Mouse (Mus musculus) liver, embryonic 12.5 days (tissue): ENCODE measurements around the gene Ncoa1. TPM values are rescaled to one million over a fixed set of nuclear protein-coding genes. Genes with fewer than 3 reads are reported as not detected.

Source experiments
- ATAC-seq: fragments of 200-750 bp; cut with Nextera tagmentation; 2 replicates; pipeline ENCODE4 v1.8.0; 2017; ENCODE audit warnings: moderate number of reproducible peaks, mild to moderate bottlenecking, moderate library complexity
- H3K27ac ChIP-seq: fragments of 300-500 bp; sonication (generic); 2 replicates; pipeline ENCODE4 v1.5.1; 2016; ENCODE audit warnings: mild to moderate bottlenecking
- H3K27me3 ChIP-seq: fragments of 300-500 bp; sonication (generic); replicated peaks from 2 replicates; pipeline ENCODE4 v1.6.1; 2016; ENCODE audit warnings: mild to moderate bottlenecking, moderate library complexity
- H3K36me3 ChIP-seq: fragments of 300-500 bp; sonication (generic); 2 replicates; pipeline ENCODE4 v1.6.1; 2016; ENCODE audit warnings: mild to moderate bottlenecking, moderate library complexity
- H3K4me1 ChIP-seq: fragments of 300-500 bp; sonication (generic); 2 replicates; pipeline ENCODE4 v1.6.1; 2016
- H3K4me2 ChIP-seq: fragments of 300-500 bp; sonication (generic); 2 replicates; pipeline ENCODE4 v1.6.1; 2016; ENCODE audit warnings: mild to moderate bottlenecking, moderate library complexity
- H3K4me3 ChIP-seq: fragments of 300-500 bp; sonication (generic); 2 replicates; pipeline ENCODE4 v1.5.1; 2016; ENCODE audit warnings: mild to moderate bottlenecking, moderate library complexity
- H3K9ac ChIP-seq: fragments of 300-500 bp; sonication (generic); 2 replicates; pipeline ENCODE4 v1.6.1; 2016; ENCODE audit warnings: mild to moderate bottlenecking, moderate library complexity
- H3K9me3 ChIP-seq: fragments of 300-500 bp; sonication (generic); replicated peaks from 2 replicates; pipeline ENCODE4 v1.6.1; 2016; ENCODE audit warnings: mild to moderate bottlenecking, moderate library complexity
- WGBS: fragments of 180-500 bp; shearing (Covaris S2); methylation state at CpG from one replicate; pipeline ENCODE4 v1.1.7; 2016; ENCODE audit not compliant: insufficient replicate concordance; 5-methylcytosine and 5-hydroxymethylcytosine counted together
- polyA plus RNA-seq: library from polyadenylated mRNA; unstranded; fragments of >200 nt; fragmentation: Nextera tagmentation; extraction: Ambion mirVana; gene quantifications from 2 replicates; pipeline ENCODE4 v1.2.1, GENCODE M21; 2016

Ncoa1 gene
- polyA plus RNA-seq: 1.9 and 2.3 TPM in 2 replicates

GRCm38 (mm10) chr12:4476832-4477671, at the start of gene Ncoa1:
Gene Ncoa1, minus strand, starts transcription at chr12:4477182.
- peak; percentile 82 for ATAC-seq
- Histone ChIP-seq H3K9ac (peak within 1 kb of the TSS; percentile 79), H3K4me2 (peak within 1 kb of the TSS; percentile 99), H3K27ac (peak within 1 kb of the TSS; percentile 39; the same call in 1 of the 2 replicates), H3K36me3 (no peaks in the 10 kb centered on the region), H3K4me1 (peaks cover 18% of the 10 kb centered on the region), H3K27me3 (peaks cover 69% of the 10 kb centered on the region), H3K4me3 (peak within 1 kb of the TSS; percentile 85), H3K9me3 (no peaks in the 10 kb centered on the region)
- 2% methylated on average over 42 of the region's 98 CpGs for WGBS

DNA sequence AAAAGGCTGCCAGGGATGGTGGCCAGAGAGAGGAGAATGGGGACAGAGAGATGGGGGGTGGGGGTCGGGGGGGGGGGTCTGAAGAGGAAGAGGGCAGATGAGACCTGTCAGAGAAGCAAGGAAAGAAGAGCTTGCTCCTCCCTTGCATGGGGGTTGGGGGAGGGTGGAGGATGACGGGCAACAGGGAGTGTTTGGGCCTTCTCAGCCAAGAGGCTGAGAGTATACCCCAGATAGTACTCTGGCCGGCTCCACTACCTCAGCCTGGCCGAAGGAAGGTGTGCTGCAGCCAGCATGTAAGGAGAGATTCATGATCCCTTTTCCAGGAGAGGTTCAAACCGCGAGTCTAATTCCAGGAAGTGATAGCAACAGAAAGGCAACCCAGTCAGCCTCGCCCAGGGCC, 47.6 kb upstream of the Ncoa1 start:
- 14% methylated on average over 7 of the region's 7 CpGs for WGBS
- no peak for ATAC-seq
- H3K9me3 ChIP-seq: no peaks in the 10 kb centered on the region
- H3K27ac ChIP-seq: no peak overlapping the region
- H3K4me2 ChIP-seq: peak overlapping the region; percentile 25; the same call in 1 of the 2 replicates
- no peak overlapping the region for H3K4me3 ChIP-seq
- H3K27me3 ChIP-seq: peaks cover 10% of the 10 kb centered on the region; the same call in 1 of the 2 replicates
- no peaks in the 10 kb centered on the region for H3K36me3 ChIP-seq
- no peak overlapping the region for H3K9ac ChIP-seq
- peaks cover 19% of the 10 kb centered on the region for H3K4me1 ChIP-seq

DNA sequence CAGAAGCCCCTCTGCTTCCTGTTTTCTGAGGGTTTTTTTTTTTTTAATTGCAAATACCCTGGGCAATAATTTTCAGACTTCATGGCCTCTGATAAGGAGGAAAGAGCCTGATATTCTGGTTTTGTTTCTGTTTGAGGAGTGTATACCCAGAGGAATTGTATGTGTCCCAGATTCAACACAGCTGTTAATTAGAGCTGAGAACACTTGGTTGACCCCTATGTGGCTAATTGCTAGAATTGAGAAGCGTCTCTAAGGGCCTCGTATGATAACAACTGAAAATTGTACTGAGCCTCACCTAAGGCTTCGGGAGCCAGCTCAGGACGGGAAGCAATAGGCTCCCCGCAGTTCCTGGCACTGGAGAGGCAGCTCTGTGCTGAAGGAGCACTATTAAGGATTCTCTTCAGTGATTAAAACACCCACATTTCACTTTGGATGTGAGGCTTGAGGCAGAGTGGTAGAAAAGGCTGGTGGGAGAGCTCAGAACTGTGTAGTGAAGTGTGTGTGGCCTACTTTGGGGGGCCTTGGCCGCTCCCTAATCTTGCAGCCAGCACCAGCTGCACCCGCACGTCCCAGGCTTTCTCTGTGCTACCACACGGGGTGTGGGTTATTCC, 46.8 kb upstream of the Ncoa1 start:
- Histone ChIP-seq H3K4me3 (no peak overlapping the region), H3K4me1 (peaks cover 19% of the 10 kb centered on the region), H3K27me3 (peaks cover 10% of the 10 kb centered on the region; the same call in 1 of the 2 replicates), H3K27ac (no peak overlapping the region), H3K9ac (no peak overlapping the region), H3K36me3 (no peaks in the 10 kb centered on the region), H3K4me2 (no peak overlapping the region), H3K9me3 (no peaks in the 10 kb centered on the region)
- 51% methylated on average over 9 of the region's 9 CpGs for WGBS
- ATAC-seq: no peak

DNA sequence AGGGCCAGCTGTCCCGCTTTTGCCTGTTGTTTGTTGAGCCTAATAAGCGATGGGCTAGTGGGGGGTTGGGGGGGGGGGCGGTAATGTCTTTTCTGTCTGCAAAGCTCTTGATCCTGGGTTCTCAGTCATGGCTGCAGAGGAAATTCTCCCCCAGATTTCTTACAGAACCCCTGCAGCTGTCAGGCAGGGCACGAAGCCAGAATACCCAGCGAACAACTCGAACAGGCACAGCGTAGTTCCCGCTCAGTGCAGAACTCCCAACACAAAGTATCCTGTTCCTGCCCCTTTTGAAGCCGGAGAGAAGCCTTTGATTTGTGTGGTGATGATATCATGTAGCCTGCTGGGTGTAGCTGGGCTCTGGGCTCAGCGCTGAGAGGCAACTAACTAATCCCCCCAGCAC, 46.2 kb upstream of the Ncoa1 start:
- Histone ChIP-seq H3K27ac (no peak overlapping the region), H3K4me3 (no peak overlapping the region), H3K36me3 (no peaks in the 10 kb centered on the region), H3K27me3 (peaks cover 10% of the 10 kb centered on the region; the same call in 1 of the 2 replicates), H3K4me2 (peak overlapping the region; percentile 15), H3K9ac (no peak overlapping the region), H3K9me3 (no peaks in the 10 kb centered on the region), H3K4me1 (peaks cover 19% of the 10 kb centered on the region)
- WGBS: 35% methylated on average over 10 of the region's 10 CpGs
- ATAC-seq: no peak

- Histone ChIP-seq H3K4me2 (no peak overlapping the region), H3K4me3 (no peak overlapping the region), H3K27ac (no peak overlapping the region), H3K36me3 (no peaks in the 10 kb centered on the region), H3K9ac (no peak overlapping the region), H3K9me3 (no peaks in the 10 kb centered on the region), H3K4me1 (peaks cover 2% of the 10 kb centered on the region; the same call in 1 of the 2 replicates), H3K27me3 (0 out of 2 replicates have a peak, but pooled peaks cover 6% of the 10 kb centered on the region)
- no peak for ATAC-seq
- 73% methylated on average over 11 of the region's 11 CpGs for WGBS
Measured at GRCm38 (mm10) chr12:4518957-4519356, 42.0 kb upstream of the Ncoa1 start.

DNA sequence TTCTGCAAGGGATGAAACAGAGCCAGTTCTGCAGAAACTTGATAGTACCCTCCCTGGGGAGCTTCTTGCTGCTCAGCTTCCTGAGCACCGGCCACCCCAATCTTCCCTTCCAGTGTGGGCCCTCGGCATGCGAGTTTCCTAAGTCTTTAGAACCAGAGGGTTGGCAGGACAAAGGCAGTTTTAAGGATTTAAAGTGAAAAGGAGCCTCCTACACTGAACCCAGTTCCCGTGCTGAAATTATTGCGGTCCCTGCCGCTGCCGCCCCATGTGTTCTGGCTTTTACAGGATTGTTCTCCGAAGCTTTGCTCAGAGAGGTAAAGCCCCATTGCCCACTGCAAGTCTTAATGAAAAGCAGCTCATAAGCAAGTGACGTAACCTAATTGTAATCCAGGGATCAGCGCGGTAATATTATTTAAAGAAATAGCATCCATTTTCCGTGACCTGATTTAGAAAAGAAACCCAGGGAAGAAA, 32.6 kb upstream of the Ncoa1 start:
- Histone ChIP-seq H3K27ac (no peak overlapping the region), H3K9ac (no peak overlapping the region), H3K27me3 (peaks cover 3% of the 10 kb centered on the region; the same call in 1 of the 2 replicates), H3K9me3 (no peaks in the 10 kb centered on the region), H3K4me1 (no peaks in the 10 kb centered on the region), H3K36me3 (no peaks in the 10 kb centered on the region), H3K4me3 (no peak overlapping the region), H3K4me2 (no peak overlapping the region)
- no peak for ATAC-seq
- WGBS: 70% methylated on average over 12 of the region's 12 CpGs

DNA sequence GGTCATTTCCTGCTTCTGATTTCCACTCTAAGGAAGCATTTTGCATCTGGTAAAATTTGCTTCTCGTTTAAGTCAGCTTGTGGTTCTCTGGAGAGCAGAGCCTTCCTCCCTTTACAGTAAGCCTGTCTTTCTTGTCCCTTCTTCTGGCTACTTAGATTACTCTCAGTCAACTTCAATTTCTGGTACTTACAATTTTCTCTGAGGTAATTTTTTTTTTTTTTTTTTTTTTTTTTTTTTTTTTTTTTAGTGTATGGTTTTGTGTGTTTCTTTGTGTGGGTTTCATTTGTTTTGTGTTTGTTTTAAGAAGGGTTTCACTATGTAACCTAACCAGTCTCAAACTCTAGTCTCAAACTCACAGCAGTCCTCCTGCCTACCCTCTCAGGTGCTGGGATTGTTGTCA, 31.2 kb upstream of the Ncoa1 start:
- no peak for ATAC-seq

DNA sequence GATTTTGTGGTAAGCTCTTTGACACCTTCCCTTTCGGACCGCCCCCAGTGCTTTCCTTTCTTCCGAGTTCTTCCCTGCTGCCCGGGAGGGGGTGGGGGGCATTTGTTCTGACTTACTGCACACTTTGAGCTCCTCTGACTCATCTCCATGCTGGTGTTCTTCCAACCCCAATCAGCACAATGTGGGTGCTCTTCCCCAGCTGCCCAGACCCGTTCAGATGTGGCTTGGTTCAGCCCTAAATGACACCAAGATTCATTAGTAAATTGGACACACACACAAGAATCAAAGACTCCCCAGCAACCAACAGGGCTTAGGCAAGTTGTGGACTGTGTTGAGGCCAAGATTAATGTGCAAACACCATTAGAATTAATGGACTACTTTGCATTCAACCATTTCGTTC, 30.5 kb upstream of the Ncoa1 start:
- H3K4me2 ChIP-seq: no peak overlapping the region
- H3K9me3 ChIP-seq: no peaks in the 10 kb centered on the region
- H3K36me3 ChIP-seq: no peaks in the 10 kb centered on the region
- peaks cover 3% of the 10 kb centered on the region; the same call in 1 of the 2 replicates for H3K27me3 ChIP-seq
- 34% methylated on average over 6 of the region's 6 CpGs for WGBS
- ATAC-seq: no peak
- H3K4me1 ChIP-seq: peaks cover 3% of the 10 kb centered on the region; the same call in 1 of the 2 replicates
- no peak overlapping the region for H3K27ac ChIP-seq
- no peak overlapping the region for H3K9ac ChIP-seq
- H3K4me3 ChIP-seq: no peak overlapping the region

More for the DNA sequence above, 31.2 kb upstream of the Ncoa1 start:
- H3K9ac ChIP-seq: no peak overlapping the region
- whole genome bisulfite sequencing: 49% methylated on average over 1 of the region's 1 CpGs
- H3K36me3 ChIP-seq: no peaks in the 10 kb centered on the region
- H3K27me3 ChIP-seq: peaks cover 3% of the 10 kb centered on the region; the same call in 1 of the 2 replicates
- no peaks in the 10 kb centered on the region for H3K9me3 ChIP-seq
- no peaks in the 10 kb centered on the region for H3K4me1 ChIP-seq
- no peak overlapping the region for H3K27ac ChIP-seq
- H3K4me3 ChIP-seq: no peak overlapping the region
- no peak overlapping the region for H3K4me2 ChIP-seq

DNA sequence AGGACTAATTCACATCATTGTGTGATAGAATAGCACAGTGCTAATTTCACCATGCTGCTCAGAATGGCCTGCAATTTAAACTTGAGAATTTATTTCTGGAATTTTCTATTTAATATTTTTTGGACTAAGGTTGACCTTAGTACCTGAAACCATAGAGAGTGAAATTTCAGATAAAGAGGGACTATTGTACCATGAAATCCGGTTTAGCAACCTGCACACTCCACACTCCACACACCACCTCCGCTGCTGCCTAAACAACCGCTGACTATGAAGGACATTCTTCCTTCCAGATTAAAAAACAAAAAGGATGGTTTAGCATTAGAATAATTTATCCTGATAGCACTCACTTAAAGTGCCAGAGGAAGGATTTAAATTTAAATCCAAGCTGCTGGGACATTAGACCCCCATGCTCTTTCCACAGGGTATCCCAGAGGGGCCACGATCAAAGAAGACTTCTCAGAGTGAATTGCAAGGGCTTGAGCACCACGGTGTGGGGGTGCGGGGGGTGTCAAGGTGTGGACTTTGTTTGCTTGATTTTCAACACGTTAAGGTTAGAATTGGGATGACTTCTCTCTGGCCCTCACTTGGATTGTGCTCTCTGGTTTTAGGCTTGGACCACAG, 29.9 kb upstream of the Ncoa1 start:
- 45% methylated on average over 7 of the region's 7 CpGs for WGBS
- Histone ChIP-seq H3K4me2 (no peak overlapping the region), H3K9me3 (no peaks in the 10 kb centered on the region), H3K4me1 (peaks cover 8% of the 10 kb centered on the region), H3K9ac (no peak overlapping the region), H3K27me3 (peaks cover 3% of the 10 kb centered on the region; the same call in 1 of the 2 replicates), H3K4me3 (no peak overlapping the region), H3K27ac (no peak overlapping the region), H3K36me3 (no peaks in the 10 kb centered on the region)
- no peak for ATAC-seq

DNA sequence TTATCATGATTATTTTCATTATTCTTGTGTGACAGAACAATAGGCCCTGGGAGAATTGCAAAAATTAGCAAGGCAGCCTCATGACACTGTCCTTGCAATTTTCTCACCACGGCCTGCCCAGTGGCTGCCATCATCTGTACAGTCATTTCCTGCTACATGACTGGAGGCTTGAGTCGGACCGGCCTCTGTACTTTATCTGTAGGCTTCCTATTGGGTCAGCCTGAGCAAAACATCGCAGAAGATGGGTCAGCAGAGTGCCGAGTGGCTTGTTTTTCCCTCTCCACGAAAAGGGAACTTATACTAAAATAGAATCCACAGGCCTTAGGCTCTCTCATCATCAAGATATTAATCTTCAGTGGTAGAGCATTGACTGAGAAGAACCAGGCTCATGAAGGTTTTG, 28.3 kb upstream of the Ncoa1 start:
- peaks cover 19% of the 10 kb centered on the region for H3K4me1 ChIP-seq
- no peaks in the 10 kb centered on the region for H3K9me3 ChIP-seq
- no peaks in the 10 kb centered on the region for H3K36me3 ChIP-seq
- peaks cover 3% of the 10 kb centered on the region; the same call in 1 of the 2 replicates for H3K27me3 ChIP-seq
- no peak for ATAC-seq
- H3K9ac ChIP-seq: no peak overlapping the region
- H3K4me3 ChIP-seq: no peak overlapping the region
- H3K27ac ChIP-seq: no peak overlapping the region
- H3K4me2 ChIP-seq: no peak overlapping the region
- WGBS: 12% methylated on average over 6 of the region's 6 CpGs

DNA sequence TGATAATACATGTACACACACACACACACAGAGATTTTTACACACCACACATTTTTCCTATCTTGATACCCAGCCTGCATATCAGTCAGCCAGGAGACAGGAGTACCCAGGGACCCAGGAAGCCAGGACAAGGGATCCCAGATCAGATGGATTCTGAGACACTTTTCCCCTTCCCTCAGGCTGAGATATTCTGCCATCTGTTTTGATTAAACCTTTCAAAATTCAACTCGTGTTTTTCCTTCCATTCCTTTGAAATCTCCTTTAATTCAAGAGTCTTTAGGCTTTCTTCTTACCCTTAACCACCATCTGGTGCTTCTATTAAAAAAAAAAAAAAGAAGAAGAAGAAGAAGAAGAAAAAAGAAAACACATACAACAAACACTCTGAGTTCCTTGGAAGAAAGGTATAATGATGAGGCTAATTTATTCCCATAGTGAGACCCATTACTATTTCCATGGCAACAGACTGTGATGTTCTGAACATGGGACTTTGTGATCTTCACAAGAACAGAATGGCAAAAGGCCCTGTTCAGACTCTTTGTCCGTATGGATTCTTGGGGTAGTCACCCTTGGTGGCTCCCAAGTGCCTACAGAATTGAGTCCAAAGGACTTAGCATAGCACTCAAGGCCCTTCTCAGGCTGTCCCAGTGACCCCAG, 26.8 kb upstream of the Ncoa1 start:
- no peaks in the 10 kb centered on the region for H3K9me3 ChIP-seq
- no peak overlapping the region for H3K27ac ChIP-seq
- H3K4me1 ChIP-seq: peaks cover 19% of the 10 kb centered on the region
- no peak overlapping the region for H3K9ac ChIP-seq
- WGBS: 58% methylated on average over 2 of the region's 2 CpGs
- ATAC-seq: no peak
- no peaks in the 10 kb centered on the region; the same call in 1 of the 2 replicates for H3K27me3 ChIP-seq
- H3K4me3 ChIP-seq: no peak overlapping the region
- no peaks in the 10 kb centered on the region for H3K36me3 ChIP-seq
- H3K4me2 ChIP-seq: no peak overlapping the region
